Mouse (Mus musculus): ENCODE measurements around the gene Ttll9.

Gene Ttll9

GRCm38 (mm10) chr2:152962091-152962793, at the start of gene Ttll9:
Gene Ttll9, plus strand, starts transcription at chr2:152962485.
- peak; percentile 95 for DNase-seq (ENCODE audit: low read depth, low spot score)

- no peak for DNase-seq (ENCODE audit: low read depth, low spot score)
Measured at GRCm38 (mm10) chr2:152913471-152913870, 48.8 kb upstream of the Ttll9 start.

DNA sequence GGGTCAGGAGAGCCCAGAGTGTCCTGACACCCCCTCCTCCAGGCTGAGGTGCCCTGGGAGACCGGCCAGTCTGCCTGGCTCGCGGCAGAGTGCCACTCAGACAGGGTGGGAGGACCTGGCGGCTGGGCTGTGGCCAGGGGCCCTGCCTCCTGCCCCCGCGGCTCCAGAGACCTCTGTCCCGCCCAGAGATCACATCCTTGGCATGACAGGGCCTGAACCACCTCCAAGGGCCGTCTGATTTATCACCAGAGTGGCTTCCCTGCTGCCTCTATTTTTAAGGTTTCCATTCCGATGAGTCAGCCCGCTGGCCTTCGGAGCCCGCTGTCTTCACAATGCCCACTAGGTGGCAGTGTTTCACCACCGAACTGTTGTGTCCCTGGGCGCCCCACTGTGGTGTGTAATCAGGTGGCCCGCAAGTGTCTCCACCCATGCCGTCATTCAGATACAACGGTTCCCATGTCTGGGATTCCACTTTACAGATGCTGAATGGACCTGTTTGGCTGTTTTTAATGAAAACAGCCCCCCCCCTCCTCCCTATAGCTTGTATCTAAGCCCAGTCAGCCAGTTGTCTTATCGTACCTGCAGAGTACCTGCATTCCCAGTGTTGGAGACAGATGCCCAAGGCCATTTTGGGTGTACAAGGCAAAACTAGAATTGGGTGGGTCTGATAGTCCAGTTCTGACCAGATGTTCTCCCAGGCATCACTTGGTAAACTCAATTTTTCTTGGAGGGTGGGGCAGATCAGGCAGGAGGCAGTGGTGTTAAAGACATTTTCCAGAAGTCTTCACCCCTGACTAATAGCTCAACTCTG, 47.8 kb upstream of the Ttll9 start:
- peak; percentile 91 for DNase-seq (ENCODE audit: low read depth, low spot score)

- no peak for DNase-seq (ENCODE audit: low read depth, low spot score)
Measured at GRCm38 (mm10) chr2:152915453-152915852, 46.8 kb upstream of the Ttll9 start.

DNA sequence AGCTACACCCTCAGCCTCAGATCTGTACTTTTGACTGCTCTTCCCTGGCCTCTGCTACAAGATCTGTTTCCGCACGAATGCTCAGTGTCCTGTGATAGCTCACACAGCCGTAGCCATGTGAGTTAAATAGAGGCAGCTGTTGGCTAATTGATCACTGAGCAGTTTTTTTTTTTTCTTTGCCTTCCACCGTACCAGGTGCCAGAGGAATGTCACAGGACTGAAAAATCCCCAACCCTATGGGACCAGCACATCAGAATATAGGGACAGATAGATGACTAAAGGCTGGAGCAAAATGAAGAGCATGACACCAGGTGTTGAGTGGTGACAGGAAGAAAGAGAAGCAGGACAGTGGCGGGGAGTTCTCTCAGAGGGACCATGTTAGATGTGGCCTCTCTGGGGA, 46.2 kb upstream of the Ttll9 start:
- no peak for DNase-seq (ENCODE audit: low read depth, low spot score)

- no peak for DNase-seq (ENCODE audit: low read depth, low spot score)
Measured at GRCm38 (mm10) chr2:152917671-152918070, 44.6 kb upstream of the Ttll9 start.

DNA sequence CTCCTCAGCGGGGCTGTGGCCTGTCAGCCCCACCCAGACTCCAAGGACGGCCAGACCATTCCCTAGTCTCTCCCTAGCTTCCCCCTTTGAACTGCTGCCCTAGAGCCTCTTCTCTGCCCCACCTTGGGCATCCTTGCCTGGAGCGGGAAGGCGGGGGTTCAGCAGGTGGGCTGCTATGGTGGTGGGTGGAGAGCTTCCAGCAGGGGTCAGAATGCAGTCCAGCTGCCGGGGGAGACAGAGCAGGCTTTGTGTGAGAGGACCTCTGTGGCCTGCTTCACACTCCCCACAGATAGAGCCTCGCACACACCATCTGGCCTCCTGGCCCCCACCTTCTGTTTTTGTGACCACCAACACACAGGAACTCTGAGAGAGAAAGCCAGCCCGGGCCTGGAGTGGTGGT, 39.9 kb upstream of the Ttll9 start:
- DNase-seq (ENCODE audit: low read depth, low spot score), result no peak

DNA sequence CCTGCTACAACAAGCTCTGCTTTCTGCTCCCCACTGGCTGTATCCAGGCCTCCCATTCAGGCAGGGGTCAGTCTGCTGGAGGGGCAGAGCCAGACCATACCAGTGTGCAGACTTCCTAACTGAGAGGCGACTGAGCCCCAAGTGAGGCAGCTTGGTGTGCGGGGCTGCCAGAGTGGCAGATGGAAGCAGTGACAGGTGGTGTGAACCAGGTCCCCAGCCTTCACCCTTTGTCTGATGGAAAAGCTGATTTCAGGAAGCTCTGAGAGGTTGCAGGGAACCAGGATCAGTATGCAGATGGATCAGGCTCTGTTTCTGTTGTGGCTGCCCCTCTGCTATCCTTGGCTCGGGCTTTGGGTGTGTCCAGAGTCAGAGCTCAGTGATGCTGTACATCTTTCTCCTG, 38.7 kb upstream of the Ttll9 start:
- DNase-seq (ENCODE audit: low read depth, low spot score), result peak; percentile 75

GRCm38 (mm10) chr2:152924128-152924527, 38.2 kb upstream of the Ttll9 start:
- no peak for DNase-seq (ENCODE audit: low read depth, low spot score)

GRCm38 (mm10) chr2:152924543-152924942, 37.7 kb upstream of the Ttll9 start:
- no peak for DNase-seq (ENCODE audit: low read depth, low spot score)

GRCm38 (mm10) chr2:152925189-152925872, 37.0 kb upstream of the Ttll9 start:
- DNase-seq (ENCODE audit: low read depth, low spot score), result no peak

DNA sequence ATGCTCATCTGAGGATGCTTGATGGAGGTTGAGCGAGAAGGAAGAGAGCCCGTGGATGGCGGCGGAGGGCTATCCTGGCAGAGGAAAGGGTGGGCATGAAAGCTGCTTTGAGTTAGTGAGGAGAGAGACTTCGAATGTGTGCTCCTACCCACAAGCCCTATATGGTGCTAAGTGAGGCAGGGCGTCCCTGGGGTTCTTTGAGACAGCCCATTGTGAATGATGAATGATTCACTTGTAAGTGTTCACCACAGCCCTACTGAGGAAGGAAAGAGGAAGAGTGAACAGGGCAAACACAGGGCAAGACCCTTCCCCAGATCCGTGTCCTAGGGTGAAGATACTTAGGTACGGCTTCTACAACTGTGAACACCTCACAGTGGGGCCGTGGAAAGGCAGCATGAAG, 35.4 kb upstream of the Ttll9 start:
- DNase-seq (ENCODE audit: low read depth, low spot score), result no peak

DNA sequence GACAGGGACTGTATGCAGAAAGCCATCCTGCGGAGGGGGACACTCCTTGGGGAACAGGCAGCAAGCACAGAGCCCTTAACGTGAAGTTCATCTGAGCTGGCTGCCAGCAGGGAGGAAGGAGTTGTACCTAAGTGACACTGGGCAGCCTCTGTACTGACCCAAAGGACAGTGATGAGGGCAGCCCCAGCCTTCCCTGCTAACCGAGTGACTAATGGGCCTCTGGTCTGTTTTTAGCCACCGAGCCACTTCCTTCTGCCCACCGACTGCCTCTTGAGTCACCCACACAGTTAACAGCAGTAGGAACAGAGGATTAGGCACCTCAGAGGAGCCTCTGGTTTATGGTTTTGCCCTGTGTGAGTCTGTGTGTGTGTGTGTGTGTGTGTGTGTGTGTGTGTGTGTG, 34.9 kb upstream of the Ttll9 start:
- peak; percentile 41 for DNase-seq (ENCODE audit: low read depth, low spot score)

DNA sequence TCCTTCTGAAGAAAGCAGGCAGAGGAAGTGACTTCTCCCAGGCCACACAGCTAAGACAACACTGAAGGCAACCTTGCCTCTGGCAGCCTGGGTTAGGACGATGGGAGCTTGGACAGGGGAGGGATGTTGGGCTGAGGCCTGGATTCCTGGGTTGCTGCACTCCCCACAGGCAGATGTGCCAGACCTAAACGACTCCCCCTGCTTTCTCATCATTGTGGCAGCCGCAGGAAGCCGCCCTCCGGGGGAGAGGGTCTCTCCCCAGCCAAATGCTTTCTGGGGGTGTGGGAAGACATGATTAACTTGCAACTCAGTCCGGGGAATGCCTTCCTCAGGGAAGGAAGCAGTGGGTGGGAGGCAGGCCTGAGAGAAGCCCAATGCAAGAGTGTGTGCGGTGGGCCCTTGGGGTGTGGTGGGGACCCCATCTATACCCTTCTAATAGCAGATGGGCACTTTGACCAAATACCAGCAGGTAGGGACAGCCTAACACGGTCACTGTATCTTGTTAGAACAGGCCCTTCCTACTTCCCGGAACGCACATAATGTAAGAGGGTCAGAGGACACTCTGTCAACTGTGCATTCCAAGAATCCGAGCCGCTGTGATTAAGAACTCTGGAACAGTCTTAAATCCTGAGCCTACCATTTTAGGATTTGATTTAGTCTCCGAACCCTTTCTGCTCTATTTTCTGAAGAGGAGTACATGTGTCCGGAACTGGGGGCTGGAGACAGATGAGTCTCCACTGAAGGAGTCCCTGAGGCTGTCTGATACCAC, 33.9 kb upstream of the Ttll9 start:
- DNase-seq (ENCODE audit: low read depth, low spot score), result no peak

- no peak for DNase-seq (ENCODE audit: low read depth, low spot score)
Measured at GRCm38 (mm10) chr2:152928988-152929370, 33.3 kb upstream of the Ttll9 start.

DNA sequence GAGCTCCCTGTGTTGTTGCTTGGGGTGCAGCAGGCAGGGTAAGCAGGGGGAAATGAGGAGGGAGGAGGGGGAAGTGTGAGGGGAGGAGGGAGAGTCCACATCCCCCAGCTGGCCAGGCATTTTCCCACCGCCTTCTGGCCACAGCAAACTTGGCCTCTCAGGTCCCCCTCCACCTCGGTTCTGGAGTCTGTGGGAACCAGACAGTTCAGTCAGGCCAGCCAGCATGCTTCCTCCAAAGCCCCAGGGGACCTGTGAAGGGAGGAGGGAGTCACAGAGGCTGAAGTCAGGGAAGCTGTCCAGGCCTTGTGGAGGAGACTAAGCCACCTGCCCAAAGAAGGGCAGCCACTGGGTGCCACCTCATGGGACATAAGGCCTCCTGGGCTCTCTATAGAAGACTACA, 32.0 kb upstream of the Ttll9 start:
- no peak for DNase-seq (ENCODE audit: low read depth, low spot score)

DNA sequence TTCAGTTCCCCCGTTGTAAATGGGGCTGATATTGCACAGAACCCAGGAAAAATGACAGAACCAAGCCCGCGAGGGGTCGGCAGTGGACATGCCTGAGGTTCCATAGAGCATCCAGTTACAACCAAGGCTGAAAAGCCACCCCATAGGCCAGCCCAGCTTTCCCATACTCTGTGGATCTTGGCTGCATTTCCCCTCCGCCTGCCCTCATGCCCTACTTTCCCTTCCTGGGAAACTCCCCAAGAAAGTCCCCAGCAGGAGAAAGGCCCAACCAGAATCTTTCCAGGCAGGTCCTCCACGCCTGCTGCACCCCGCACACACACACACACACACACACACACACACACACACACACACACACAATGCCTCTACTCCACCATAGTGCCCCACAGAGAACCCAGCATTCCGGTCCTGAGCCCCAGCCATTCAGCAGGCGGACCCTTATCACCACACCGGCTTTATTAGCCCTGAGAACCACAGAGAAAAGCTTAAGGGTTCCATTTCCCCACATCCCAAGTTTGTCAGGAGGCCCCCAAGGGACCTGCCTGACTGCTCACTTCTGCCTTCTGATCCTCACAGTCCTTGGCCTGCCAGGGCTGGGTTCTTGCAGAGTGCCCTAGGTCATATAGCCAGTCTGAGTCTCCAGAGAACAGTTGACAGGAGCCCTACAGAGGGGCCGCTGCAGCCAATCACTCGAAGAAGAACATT, 30.7 kb upstream of the Ttll9 start:
- DNase-seq (ENCODE audit: low read depth, low spot score), result peak; percentile 37

DNA sequence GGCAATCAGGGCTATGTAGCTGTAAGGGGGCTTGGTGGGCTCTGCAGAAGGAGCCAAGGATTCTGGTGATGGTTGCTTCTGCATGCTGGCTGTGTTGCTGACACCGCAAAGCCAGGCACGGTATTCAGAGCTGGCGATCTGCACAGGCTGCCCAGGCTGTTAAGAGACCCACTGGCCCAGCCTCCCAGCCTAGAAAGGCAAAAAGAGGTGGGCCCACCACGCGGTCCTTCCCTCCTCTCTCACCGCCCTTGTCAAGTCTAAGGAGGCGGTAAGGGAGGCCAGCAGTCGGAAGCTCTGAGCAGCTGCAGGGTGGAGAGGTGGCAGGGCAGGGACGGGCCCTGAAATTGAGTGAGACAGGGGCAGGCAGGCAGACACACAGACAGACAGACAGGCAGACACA, 29.2 kb upstream of the Ttll9 start, which contains the start of gene Foxs1:
Foxs1 (minus strand) TSS at position 161 of the 400 bp plus-strand sequence.
- DNase-seq (ENCODE audit: low read depth, low spot score), result no peak

DNA sequence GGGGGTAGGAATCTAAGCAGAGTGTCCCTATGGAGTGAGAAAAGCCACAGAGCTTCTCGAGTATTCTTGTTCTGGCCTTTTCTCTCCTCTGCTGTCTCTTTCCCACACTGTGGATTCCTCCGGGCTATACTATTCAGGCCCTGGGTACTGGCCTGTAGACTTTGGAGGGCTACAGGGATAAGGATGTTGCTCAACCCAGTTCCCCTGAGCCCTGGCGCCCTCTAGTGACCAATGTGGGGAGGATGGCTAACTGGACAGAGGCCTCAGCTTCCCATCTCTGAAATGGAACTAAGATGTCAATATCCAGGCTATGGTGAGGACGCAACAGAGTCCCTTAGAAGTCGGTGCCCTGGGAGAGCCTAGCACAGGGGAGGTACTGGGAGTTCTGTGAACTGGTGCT, 28.7 kb upstream of the Ttll9 start:
- peak; percentile 60 for DNase-seq (ENCODE audit: low read depth, low spot score)

DNA sequence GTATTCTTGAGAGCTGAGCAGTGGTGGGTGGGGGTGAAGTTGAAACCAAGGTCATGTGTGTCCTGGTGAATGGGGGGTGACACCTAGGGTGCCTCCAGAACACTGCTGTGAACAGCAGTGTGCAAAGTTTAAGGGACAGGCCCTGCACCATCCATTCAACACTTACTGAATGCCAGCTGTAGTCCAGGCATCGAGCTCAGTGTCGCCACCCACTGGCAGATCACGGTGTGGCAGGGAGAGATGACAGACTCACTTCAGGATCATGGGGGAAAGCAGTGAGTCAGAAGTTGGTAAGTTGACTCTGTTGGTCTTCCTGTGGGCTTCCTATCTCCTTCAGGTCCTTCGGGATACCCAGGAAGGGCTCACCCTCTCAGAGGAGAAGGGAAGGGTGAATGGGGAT, 22.4 kb upstream of the Ttll9 start:
- peak; percentile 41 for DNase-seq (ENCODE audit: low read depth, low spot score)

DNA sequence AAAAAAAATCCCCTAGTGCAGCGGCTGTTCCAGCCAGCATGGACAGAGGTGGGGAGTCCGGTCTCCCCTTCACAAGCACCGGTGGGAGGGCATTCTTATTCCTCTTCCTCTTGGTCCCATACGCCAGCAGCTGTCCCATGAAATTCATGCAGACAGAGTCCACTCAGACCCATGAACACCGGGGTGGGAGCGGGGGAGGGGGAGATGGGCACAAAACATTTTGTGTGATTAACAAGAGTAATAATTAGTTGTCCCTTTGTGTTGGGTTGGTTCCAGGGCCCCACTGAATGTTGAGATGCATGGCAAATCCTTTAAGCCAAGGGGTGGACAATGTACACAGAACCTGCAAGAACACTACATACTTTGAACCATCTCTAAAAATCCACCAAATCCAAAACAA, 21.2 kb upstream of the Ttll9 start:
- DNase-seq (ENCODE audit: low read depth, low spot score), result no peak
